Mouse (Mus musculus) gastrocnemius, adult 18-20 months (tissue): ENCODE results near the gene Ube2h. TPM values are rescaled to one million over a fixed set of nuclear protein-coding genes. Genes with fewer than 3 reads are reported as not detected.

Experiments
- DNase-seq: peaks from one replicate; pipeline ENCODE4 v3.0.0; 2021; ENCODE audit warnings: low spot score
- total RNA-seq, 2 experiments: library from RNA; stranded (reverse); gene quantifications; 2 replicates each; pipeline ENCODE4 v1.2.3; 2021

The Ube2h gene
- total RNA-seq, 2 experiments from 2014 or later, result 64.7 to 69.4 TPM

DNA sequence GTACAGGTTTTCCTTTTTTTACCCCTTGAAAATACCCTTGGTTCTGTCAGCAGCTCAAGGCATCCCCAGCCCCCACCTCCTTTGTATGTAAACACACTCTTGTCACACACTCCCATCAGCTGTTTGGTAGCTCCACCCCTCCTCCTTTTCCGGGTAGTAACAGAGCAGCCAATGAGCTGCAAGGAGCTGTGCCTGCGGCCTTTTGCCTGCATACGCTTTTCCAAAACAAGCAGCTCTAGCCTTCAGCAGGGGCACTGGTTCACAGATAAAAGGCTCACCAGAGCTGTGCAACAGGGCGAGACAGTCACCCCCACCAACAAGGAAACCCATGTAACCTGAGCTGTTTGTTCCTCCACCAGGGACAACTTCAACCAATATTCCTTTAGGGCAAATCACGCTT lies 4.0 kb downstream of the Ube2h start:
- DNase-seq, result peak; percentile 85

DNA sequence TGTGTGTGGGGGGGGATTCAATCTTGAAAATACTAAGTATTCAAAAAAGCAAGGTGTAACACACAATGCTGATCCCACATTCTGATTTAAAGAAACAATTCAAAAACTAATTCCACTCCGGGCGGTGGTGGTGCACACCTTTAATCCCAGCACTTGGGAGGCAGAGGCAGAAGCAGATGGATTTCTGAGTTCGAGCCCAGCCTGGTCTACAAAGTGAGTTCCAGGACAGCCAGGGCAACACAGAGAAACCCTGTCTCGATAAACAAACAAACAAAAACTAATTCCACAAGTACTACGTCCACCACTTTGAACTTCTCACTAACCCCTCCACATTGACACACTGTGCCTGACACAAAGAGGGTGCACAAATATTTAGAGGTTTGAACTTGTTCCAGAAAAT lies 4.7 kb downstream of the Ube2h start:
- no peak for DNase-seq

DNA sequence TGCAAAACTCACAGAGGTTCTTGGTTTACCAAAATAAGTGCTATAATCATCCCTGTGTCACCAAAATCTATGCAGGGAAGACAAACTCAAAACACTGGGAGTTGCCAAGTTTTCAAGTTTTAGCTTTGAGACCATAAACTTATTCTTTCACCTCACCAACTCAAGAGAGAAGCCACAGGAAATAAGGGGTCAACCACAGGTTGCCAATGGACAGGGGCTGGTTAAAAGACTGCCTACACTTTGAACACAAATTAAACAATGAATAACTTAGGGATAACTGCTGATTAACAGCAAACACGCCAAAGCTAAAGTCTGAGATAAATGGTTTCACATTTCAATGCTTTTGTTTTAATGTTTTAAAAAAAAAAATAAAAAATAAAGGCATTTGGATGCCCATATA lies 5.2 kb downstream of the Ube2h start:
- DNase-seq, result no peak

DNA sequence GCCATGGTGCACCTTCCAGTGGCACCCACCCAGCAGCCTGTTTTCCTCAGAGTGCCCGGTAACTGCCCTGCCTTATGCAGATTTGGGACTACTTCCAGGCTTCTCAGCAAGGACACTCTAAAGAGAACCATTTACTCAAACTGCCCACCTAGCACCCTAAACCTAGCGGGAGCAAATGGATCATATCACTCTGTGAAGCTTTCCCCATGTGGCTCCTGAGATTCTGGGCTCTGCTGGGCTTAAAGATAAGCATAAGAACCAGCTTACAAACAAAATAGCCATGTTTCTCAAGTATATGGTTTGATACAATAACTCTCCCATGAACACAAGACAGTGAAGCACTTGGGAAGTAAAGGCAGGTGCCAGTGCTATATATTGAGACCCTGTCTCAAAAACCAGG lies 11.8 kb downstream of the Ube2h start:
- no peak for DNase-seq

DNA sequence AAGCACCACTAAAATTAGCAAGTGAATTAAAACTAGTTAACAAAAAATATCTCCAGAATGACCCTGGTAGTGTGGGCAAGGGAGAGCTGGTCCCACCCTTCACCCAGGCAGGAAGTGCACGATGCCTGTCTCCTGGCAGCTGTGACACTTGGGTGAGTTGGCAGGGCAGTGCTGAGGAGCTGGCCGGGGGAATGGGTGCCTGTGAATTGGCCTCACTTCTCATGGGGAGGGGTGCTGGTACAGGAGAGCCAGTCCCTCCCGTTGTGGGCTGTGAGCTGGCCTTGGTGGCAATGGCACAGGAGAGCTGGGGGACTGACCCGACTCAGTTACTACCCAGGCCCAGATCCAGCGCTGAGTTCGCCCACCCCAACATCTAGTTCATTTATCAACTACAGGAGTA lies 16.4 kb downstream of the Ube2h start:
- peak; percentile 45 for DNase-seq

DNA sequence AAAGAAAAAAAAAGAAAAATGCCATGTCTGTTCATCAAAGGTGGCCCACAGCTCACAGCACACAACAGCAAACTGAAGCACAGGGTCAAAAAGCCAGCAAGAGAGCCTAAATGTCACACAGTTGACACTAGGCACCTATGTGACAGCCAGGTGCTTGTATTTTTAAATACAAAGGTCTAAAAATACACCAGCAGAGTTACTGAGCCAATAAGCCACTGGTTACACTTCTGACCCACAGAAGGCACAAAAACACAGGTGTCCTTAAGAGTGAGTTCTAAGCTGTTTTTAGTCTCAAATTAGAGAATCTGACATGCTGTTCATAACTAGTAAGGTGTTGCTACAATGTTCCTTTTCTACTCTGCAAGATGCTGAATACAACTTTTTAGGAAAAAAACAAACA lies 17.7 kb downstream of the Ube2h start:
- DNase-seq, result no peak

DNA sequence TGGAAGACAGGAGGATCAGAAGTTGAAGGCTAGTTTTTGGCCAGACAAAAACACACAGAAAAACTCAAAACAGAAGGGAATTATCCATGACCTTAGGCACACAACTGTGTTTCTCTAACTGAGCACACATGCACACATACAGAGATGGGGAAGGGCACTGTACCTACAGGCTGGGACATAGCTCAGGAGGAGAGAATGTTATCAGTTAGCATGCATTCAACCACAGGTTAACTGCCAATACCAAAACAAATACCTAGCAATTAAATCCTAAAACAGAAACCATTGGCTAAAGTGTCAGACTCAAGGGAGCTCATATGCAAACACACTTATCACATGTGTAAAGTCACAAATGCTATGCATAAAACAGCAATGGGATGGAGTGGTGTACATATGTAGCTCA lies 20.2 kb downstream of the Ube2h start:
- DNase-seq, result no peak

DNA sequence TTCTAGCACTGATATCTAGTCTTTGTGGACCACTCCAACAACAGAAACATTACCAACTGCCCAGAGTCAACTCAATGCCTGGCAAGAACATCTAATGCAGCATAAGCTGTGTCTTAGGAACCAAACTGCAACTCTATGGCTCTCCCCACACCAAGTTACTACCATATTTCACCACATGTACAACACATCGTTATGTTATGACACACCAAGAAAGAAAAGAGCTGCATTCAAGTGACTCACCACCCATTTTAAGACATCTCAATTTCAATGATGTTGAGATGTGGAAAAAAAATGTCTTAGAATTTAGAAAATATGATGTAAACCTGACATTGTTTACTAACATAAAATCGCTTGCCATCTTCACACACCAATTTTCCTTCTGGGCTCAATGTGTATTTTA lies 22.0 kb downstream of the Ube2h start:
- DNase-seq, result no peak

DNA sequence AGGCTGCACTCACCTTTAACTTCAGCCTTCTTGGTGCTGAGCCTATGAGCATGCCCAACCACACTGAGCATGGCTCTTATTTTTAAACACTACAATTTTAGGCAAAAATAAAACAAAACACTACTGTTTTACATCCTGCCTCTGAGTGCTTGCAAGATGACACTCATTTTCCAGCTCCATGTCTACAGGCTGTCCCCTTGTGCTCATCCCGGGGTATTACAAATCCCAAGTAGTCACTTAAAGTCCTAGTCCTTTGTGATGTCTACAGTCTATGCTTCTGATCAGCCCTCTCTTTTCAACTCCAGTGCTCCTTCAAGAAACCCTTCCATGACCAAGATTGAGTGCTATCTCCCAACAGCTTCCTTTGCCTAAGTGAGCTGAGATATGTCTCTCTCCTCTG lies 26.0 kb downstream of the Ube2h start:
- no peak for DNase-seq

DNA sequence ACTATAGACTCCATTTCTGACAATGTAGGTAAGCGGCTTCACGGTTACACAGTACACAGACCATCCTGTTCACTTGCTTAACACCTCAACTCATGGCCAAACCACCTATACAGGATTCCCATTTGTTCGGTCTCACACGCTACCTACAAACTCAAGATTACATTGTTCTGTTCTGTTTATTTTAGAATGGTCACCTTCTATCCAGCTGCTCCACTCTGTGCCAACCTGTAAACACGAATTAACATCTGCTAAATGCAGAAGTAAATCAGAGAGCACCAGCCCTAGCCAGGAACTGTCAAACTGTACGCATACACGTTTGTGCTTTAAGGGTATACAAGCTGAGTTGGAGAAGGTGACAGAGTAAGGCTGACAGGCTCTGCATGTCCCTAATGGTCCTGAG lies 27.5 kb downstream of the Ube2h start:
- DNase-seq, result no peak

DNA sequence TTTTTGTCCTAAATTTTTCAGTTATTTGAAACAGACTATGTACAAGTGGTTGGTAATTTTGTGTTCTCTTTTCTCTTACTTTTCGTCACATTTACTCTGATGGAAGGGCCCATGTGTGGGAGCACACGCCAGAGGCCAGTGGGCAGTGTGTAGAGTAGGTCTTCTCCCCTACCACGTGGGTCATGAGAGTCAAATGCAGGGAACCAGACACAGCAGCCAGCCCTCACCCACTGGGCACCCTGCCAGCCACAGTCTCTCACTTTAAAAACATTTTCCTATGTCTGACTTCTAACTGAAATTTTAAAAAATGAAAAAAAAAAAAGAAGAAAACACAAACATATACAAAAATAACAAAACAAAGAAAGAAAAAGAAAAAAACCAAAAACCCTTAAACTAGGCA lies 28.0 kb downstream of the Ube2h start:
- no peak for DNase-seq

DNA sequence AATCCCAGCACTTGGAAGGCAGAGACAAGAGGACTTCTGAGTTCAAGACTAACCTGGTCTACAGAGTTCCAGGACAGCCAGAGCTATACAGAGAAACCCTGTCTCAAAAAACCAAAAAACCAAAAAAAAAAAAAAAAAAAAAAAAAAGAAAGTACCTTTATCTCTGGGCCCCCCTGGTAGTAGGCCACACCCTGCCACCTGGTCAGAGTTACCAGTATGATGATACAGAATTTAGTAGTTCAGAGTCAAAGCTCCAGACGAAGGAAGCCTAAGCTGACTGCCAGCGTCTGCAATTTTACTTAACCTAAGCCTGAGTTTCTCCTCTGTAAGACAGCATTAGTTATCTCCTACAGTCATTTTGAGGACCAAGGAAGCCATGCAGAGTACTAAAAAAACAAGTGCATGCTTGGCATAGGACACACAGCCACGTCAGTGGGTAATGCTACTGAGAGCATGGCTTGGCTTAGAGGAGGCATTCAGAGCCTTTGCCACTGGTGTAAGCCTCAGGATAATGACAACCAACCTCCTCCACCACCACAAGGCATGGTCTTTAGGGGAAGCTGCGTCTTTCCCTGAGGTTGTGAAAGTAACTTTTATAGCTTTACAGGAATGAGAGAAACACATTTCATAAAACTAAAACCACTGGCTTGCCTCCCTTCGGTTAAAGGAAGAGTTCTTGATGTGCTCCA lies 29.0 kb downstream of the Ube2h start:
- no peak for DNase-seq

DNA sequence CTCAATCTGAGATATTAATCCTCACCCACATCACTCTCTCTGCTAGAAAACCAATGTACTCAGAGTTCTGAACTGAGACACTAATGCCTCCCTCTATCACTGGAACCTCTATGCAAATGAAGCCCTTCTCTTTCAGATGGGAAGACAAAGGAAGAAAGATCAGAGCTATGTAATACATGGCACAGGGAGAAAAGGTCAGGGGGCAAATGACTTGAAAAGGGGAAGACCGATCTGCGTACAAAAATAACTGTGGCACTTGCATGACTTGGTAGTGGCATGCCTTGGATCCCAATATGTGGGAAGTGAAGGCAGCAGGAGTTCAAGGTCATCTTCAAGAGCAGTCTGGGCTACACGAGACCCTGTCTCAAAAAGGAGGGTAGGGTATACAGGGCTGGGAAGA lies 31.4 kb downstream of the Ube2h start:
- DNase-seq, result no peak

DNA sequence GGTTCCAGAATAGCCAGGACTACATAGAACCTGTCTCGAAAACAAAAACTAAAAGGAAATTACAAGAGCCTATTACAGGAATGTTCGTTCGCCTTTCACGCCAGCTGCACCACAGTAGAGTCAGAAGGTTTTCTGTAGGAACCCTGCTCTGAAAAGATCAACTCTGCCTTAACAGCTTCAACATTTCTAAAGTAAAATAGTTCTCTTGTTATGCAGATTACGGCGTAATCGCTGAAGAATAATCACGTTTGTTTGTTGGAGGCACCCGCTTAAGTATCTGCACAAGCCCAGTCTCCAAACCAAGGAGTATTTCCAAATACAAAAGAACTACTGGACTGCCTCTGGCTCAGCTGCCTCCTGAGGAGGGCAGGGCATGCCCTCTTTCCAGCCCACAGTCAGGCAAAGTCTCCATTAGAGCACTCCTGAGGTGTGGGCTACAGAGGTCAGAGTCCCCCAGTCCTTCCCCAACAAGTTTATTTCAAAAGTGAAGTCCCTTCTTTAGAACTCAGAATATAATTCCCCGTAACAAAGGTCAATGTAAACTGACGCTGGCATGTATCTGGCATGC lies 31.9 kb downstream of the Ube2h start:
- DNase-seq, result no peak

DNA sequence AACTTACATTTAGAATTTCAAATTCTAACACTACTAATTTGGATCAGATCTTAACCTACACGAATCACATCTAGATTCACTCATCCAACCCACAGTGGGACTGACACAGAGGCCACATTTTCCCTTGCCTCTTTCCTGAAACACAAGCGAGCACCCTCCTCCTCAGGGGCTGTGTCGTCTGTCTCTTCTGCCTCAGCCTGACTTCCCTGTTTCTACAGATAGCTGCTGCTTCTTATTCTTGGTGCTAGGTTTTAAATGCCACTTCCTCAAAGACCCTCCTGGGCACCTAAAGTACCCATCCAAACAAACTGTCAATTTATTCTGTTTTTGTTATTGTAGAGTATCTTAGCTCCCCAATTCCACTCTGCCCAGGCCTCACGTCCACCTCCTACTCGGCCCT lies 34.5 kb downstream of the Ube2h start:
- no peak for DNase-seq

DNA sequence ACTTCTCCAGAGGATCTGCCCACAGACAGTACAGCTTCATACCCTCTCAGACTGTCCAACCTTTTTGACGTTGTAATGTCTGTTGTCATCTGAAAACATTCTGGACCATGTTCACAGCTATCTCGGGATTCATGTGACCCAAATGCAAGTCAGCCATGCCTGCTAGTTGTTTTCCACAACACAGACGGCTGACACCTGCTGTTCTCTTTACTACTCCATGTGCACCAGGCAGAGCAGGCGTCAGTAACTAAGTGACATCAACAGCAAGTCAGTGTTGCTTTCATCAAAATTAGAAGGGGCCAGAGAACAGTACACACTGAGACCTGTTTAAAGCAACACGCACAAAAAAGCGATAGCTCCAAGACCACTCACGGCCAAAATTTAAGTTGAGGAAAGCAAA lies 36.9 kb downstream of the Ube2h start:
- no peak for DNase-seq

DNA sequence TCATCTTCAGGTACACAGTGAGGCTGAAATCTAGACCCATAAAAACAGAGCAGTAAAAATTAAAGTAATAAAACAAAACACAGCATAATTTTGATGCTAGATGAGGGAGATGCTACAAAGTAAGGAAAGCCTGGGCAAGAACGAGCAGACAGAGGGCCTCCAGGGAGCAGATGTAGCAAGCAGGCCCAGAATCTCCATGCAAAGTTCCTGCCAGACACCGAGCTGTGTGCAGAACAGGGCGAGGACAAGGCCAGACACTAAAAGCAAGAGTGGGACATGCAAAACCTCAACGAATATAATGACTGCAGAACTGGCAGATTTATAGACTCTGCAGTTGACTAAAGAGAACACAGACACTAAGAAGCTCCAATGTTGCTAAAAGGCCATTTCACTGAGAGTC lies 38.9 kb downstream of the Ube2h start:
- DNase-seq, result no peak

DNA sequence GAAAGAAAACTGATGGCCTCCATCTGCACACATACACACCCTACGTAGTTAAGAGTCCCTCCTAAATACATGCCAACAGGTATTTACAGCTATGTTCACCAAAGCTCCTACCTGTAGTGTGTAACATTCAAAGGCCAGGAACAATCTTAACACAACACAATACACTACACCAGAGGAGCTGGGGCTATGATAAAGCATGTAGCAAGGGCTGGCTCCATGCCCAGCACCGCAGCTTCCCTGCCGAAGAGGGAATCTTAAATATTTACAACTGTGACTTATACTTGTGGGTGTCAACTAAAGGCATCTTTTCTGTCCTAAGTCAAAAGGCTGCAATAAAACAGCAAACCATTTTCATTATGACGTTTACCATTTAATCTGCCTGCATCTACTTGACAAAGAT lies 41.3 kb downstream of the Ube2h start:
- no peak for DNase-seq

DNA sequence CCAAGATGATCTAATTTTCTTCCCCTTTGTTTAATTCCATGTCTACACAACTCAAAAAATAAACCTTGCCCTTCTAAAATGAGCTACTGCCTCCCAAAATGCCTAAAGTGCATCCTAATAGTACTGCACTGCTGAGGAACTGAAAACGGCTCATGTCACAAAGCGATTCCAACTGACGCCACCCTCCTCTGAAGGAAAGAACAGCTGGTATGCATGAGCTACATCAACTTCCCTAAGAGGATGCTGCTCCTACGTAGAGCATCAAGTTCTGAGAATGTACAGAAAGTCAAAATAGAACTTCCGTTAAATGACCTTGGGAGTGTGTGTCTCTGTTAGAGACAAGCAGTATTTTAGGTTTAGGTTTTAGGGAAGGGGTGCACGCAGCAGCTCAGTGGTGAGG lies 45.1 kb downstream of the Ube2h start:
- no peak for DNase-seq

DNA sequence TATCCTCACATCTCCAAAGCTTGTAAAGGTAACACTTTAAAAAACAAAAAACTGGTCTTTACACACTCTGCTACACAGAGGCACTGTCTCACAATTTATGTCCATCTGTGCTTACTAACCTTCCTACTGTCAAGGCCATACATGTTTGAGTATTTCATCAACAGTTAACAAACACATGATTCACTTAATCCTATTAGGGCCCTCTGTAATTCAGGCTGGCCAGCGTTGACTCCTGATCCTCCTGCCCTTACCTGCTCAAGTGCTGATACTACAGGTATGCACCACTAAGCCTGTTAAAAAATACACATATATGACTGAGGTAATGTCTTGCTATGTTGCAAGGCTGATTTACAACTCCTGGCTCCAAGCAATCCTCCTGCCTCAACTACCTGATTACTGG lies 46.4 kb downstream of the Ube2h start:
- DNase-seq, result no peak

DNA sequence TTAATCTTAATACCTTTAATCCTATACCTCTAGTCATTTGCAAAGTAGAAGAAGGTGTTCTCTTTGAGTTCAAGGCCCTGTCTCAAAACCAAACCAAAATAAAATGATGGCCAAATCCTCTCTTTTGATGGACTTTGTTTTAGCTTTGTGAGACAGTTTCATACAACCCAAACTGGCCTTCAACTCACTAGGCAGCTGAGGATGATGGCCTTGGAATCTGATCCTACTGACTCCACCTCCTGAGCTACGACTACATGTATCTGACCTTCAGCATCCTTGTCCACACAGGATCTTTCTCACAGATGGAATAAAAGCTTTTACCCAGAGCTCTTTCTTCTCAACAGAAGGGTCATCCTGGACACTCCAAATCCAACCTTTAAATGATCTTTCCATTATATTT lies 48.5 kb downstream of the Ube2h start:
- DNase-seq, result no peak

DNA sequence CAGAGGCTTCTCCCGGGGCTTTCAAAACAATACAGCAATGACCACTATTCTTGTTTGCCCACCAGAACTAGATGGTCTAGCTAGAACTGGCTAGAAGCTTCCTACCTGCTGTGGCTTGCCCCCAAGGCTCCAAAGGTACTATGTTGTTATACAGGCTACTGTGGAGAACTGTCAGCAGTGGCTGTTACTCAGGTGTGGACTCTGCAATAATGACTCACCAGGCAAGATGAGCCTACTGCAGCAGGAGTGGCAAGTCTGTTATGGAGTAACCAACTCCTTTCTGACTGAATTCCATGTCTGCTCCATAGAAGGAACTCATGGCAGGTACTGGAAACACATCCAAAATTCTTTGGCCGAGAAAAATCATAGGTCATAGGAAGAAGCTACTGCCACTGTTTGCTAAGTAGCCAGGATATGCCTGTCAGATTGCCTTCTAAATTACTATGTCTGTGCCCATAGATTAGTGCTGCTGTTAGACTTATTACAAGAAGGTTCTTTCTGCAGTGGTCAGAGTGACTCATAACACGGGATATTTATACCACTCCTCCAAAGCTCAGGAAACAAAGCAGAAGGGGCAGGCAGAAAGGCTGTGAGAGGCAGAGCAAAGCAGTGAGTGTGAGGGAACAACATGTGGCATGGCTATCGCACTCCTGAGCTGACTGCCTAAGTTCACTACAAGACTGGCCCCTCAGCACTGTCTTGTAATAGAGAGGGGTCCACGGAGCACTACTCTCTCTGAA lies 51.9 kb downstream of the Ube2h start:
- DNase-seq, result peak; percentile 16

DNA sequence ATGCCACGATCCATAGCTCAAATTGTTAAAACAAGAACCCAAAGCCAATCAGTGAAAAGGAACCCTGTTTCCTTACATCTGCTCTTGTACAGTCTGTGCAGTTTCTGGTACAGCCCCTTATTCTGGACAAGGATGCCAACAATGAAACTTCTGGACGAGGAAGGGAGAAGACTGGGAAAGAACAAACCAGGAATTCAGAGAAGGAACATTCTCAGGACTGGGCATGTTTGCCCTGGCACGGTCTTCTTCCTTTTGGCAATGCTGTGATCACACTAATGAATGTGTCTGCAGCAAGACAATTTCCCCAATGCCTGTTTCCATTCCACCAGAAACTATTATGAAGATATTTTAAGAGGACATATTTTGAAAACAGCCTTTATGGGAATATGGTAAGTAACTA lies 55.6 kb downstream of the Ube2h start:
- DNase-seq, result no peak
